Mouse (Mus musculus): ENCODE data around the gene Ryk. TPM values are rescaled to one million over a fixed set of nuclear protein-coding genes. Genes with fewer than 3 reads are reported as not detected.

Ryk gene
- polyA plus RNA-seq, 1 experiment from 2014 or later, result 4.7 TPM

- no peaks in the 10 kb centered on the region for H3K9me3 ChIP-seq (ENCODE audit: low read length)
- H3K27me3 ChIP-seq (ENCODE audit: insufficient read depth, low read length), result no peaks in the 10 kb centered on the region
- H3K27ac ChIP-seq (ENCODE audit: low read depth), result no peak overlapping the region
- peaks cover 11% of the 10 kb centered on the region; the same call in 1 of the 2 replicates for H3K36me3 ChIP-seq (replicated peaks; ENCODE audit: insufficient read depth, low read length)
- DNase-seq (peak; percentile 23), ATAC-seq (peak; percentile 71)
- H3K4me3 ChIP-seq (ENCODE audit: low read depth, low read length), result no peak overlapping the region
- H3K4me2 ChIP-seq (ENCODE audit: low read depth, low read length), result no peak overlapping the region
- H3K9ac ChIP-seq (replicated peaks), result no peak overlapping the region
- H3K4me1 ChIP-seq (ENCODE audit: insufficient read depth), result no peaks in the 10 kb centered on the region
- WGBS (ENCODE audit: insufficient replicate concordance), result 51% methylated on average over 4 of the region's 4 CpGs
- no peak for TF ChIP-seq EP300 (IDR thresholded peaks at IDR 0.05; ENCODE audit: low read depth)
- TF ChIP-seq CTCF (IDR thresholded peaks at IDR 0.05; ENCODE audit: low read depth), result no peak
These were observed 32.8 kb downstream of the Ryk start for GRCm38 (mm10) chr9:102867516-102867915.

GRCm38 (mm10) chr9:102868451-102868850, 33.7 kb downstream of the Ryk start:
- no peaks in the 10 kb centered on the region for H3K27me3 ChIP-seq (ENCODE audit: insufficient read depth, low read length)
- ATAC-seq (no peak), DNase-seq (no peak)
- H3K9me3 ChIP-seq (ENCODE audit: low read length), result no peaks in the 10 kb centered on the region
- peaks cover 14% of the 10 kb centered on the region; the same call in 1 of the 2 replicates for H3K36me3 ChIP-seq (replicated peaks; ENCODE audit: insufficient read depth, low read length)
- H3K4me3 ChIP-seq (ENCODE audit: low read depth, low read length), result no peak overlapping the region
- no peak overlapping the region for H3K27ac ChIP-seq (ENCODE audit: low read depth)
- TF ChIP-seq EP300 (IDR thresholded peaks at IDR 0.05; ENCODE audit: low read depth) (no peak), CTCF (IDR thresholded peaks at IDR 0.05; ENCODE audit: low read depth) (no peak)
- H3K4me2 ChIP-seq (ENCODE audit: low read depth, low read length), result no peak overlapping the region
- WGBS (ENCODE audit: insufficient replicate concordance), result 82% methylated on average over 7 of the region's 7 CpGs
- H3K9ac ChIP-seq (replicated peaks), result no peak overlapping the region
- no peaks in the 10 kb centered on the region for H3K4me1 ChIP-seq (ENCODE audit: insufficient read depth)

- DNase-seq, result no peak
- H3K4me3 ChIP-seq (ENCODE audit: low read depth, low read length), result no peak overlapping the region
- no peaks in the 10 kb centered on the region for H3K4me1 ChIP-seq (ENCODE audit: insufficient read depth)
- no peak for TF ChIP-seq CTCF (IDR thresholded peaks at IDR 0.05; ENCODE audit: low read depth)
- TF ChIP-seq EP300 (IDR thresholded peaks at IDR 0.05; ENCODE audit: low read depth), result no peak
- no peak overlapping the region for H3K4me2 ChIP-seq (ENCODE audit: low read depth, low read length)
- H3K27me3 ChIP-seq (ENCODE audit: insufficient read depth, low read length), result no peaks in the 10 kb centered on the region
- ATAC-seq, result no peak
- 82% methylated on average over 7 of the region's 7 CpGs for WGBS (ENCODE audit: insufficient replicate concordance)
- no peaks in the 10 kb centered on the region for H3K9me3 ChIP-seq (ENCODE audit: low read length)
- peaks cover 9% of the 10 kb centered on the region; the same call in 1 of the 2 replicates for H3K36me3 ChIP-seq (replicated peaks; ENCODE audit: insufficient read depth, low read length)
- H3K9ac ChIP-seq (replicated peaks), result no peak overlapping the region
- no peak overlapping the region for H3K27ac ChIP-seq (ENCODE audit: low read depth)
These were observed 41.5 kb downstream of the Ryk start for GRCm38 (mm10) chr9:102876054-102876690.

- H3K4me3 ChIP-seq (ENCODE audit: low read depth, low read length), result no peak overlapping the region
- peaks cover 3% of the 10 kb centered on the region; the same call in 1 of the 2 replicates for H3K36me3 ChIP-seq (replicated peaks; ENCODE audit: insufficient read depth, low read length)
- H3K9me3 ChIP-seq (ENCODE audit: low read length), result no peaks in the 10 kb centered on the region
- no peaks in the 10 kb centered on the region for H3K27me3 ChIP-seq (ENCODE audit: insufficient read depth, low read length)
- no peak overlapping the region for H3K9ac ChIP-seq (replicated peaks)
- no peak for DNase-seq
- H3K27ac ChIP-seq (ENCODE audit: low read depth), result no peak overlapping the region
- TF ChIP-seq CTCF (IDR thresholded peaks at IDR 0.05; ENCODE audit: low read depth) (no peak), EP300 (IDR thresholded peaks at IDR 0.05; ENCODE audit: low read depth) (no peak)
- WGBS (ENCODE audit: insufficient replicate concordance), result 80% methylated on average over 9 of the region's 9 CpGs
- no peak overlapping the region for H3K4me2 ChIP-seq (ENCODE audit: low read depth, low read length)
- no peak for ATAC-seq
- no peaks in the 10 kb centered on the region for H3K4me1 ChIP-seq (ENCODE audit: insufficient read depth)
These were observed 43.2 kb downstream of the Ryk start for GRCm38 (mm10) chr9:102877916-102878315.

- TF ChIP-seq EP300 (IDR thresholded peaks at IDR 0.05; ENCODE audit: low read depth) (no peak), CTCF (IDR thresholded peaks at IDR 0.05; ENCODE audit: low read depth) (peak; percentile 78)
- Histone ChIP-seq H3K4me3 (ENCODE audit: low read depth, low read length) (no peak overlapping the region), H3K9me3 (ENCODE audit: low read length) (no peaks in the 10 kb centered on the region), H3K4me2 (ENCODE audit: low read depth, low read length) (no peak overlapping the region), H3K27ac (ENCODE audit: low read depth) (no peak overlapping the region), H3K9ac (replicated peaks) (no peak overlapping the region), H3K36me3 (replicated peaks; ENCODE audit: insufficient read depth, low read length) (peaks cover 3% of the 10 kb centered on the region; the same call in 1 of the 2 replicates), H3K4me1 (ENCODE audit: insufficient read depth) (no peaks in the 10 kb centered on the region), H3K27me3 (ENCODE audit: insufficient read depth, low read length) (no peaks in the 10 kb centered on the region)
- peak; percentile 44; the same call in 1 of the 2 replicates for ATAC-seq
- peak; percentile 64 for DNase-seq
- WGBS (ENCODE audit: insufficient replicate concordance), result 37% methylated on average over 8 of the region's 8 CpGs
These were observed 44.8 kb downstream of the Ryk start for GRCm38 (mm10) chr9:102879545-102879944.

- Histone ChIP-seq H3K27ac (ENCODE audit: low read depth) (no peak overlapping the region), H3K9ac (replicated peaks) (no peak overlapping the region), H3K9me3 (ENCODE audit: low read length) (no peaks in the 10 kb centered on the region), H3K4me3 (ENCODE audit: low read depth, low read length) (no peak overlapping the region), H3K4me1 (ENCODE audit: insufficient read depth) (no peaks in the 10 kb centered on the region), H3K4me2 (ENCODE audit: low read depth, low read length) (no peak overlapping the region), H3K36me3 (replicated peaks; ENCODE audit: insufficient read depth, low read length) (no peaks in the 10 kb centered on the region; the same call in 1 of the 2 replicates), H3K27me3 (ENCODE audit: insufficient read depth, low read length) (no peaks in the 10 kb centered on the region)
- ATAC-seq (no peak), DNase-seq (no peak)
- TF ChIP-seq CTCF (IDR thresholded peaks at IDR 0.05; ENCODE audit: low read depth) (no peak), EP300 (IDR thresholded peaks at IDR 0.05; ENCODE audit: low read depth) (no peak)
- 81% methylated on average over 9 of the region's 9 CpGs for WGBS (ENCODE audit: insufficient replicate concordance)
These were observed 50.0 kb downstream of the Ryk start for GRCm38 (mm10) chr9:102884703-102885102.
